Mouse (Mus musculus): ENCODE data around the gene Crabp2. TPM values are rescaled to one million over a fixed set of nuclear protein-coding genes. Genes with fewer than 3 reads are reported as not detected.
A peak's percentile ranks its signal among the peaks of the same experiment; 100 is the strongest.

Crabp2 gene
- polyA plus RNA-seq, 1 experiment from 2014 or later = 44.1 TPM

DNA sequence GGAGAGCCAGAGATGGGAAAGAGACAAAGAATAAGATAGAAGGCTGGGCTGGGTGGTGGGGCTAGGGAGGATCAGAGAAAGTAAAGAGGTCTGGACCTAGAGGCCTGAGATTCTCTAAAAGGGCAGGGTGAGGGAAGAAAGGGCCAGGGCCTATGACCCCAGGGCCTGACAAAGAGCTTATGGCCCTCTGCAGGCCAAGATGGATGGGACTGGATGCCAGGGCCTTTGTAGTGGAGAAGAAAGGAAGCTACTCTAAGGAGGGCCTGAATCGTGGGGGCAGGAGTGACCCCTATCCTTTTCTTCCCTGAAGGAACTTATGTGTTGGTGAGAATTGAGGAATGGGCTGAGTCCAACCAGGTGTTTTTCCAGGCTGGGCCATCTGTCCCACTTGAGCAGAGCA lies 9.6 kb downstream of the Crabp2 start:
- Histone ChIP-seq H3K4me2 (replicated peaks; ENCODE audit: low read depth, low read length) (no peak overlapping the region), H3K4me3 (ENCODE audit: low read depth, low read length) (no peak overlapping the region), H3K9ac (replicated peaks; ENCODE audit: low read depth, low read length) (no peak overlapping the region), H3K9me3 (ENCODE audit: control insufficient read depth, low read depth, low read length) (no peaks in the 10 kb centered on the region), H3K27ac (ENCODE audit: low read length) (no peak overlapping the region), H3K36me3 (ENCODE audit: control insufficient read depth, insufficient read depth, low read length) (no peaks in the 10 kb centered on the region), H3K4me1 (ENCODE audit: control insufficient read depth, insufficient read depth, low read length) (peaks cover 23% of the 10 kb centered on the region), H3K27me3 (ENCODE audit: control insufficient read depth, insufficient read depth, low read length) (no peaks in the 10 kb centered on the region)
- no peak for ATAC-seq (ENCODE audit: insufficient number of reproducible peaks, insufficient read depth, low FRiP score, low read depth)
- 17% methylated on average over 1 of the region's 1 CpGs for WGBS

DNA sequence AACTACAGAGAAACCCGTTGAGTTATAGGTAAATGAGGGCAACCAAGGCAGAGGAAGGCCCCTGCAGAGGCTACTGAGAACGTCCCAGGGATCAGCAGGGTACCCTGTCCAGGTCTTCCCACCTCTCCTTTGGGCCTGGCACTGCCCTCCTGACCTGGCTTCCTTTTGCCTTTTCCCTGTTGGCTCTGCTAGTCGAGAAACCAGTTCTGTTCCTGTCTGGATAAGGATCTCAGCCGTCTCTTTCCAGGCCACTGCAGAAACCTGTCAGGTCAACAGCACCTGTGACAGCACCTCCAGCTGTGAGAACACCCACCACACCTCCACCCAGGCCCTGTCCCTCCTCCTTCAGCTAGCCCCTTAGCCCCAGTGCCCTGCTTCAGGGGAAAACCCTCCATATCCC lies 10.0 kb downstream of the Crabp2 start:
- 18% methylated on average over 4 of the region's 4 CpGs for WGBS
- no peak overlapping the region for H3K27ac ChIP-seq (ENCODE audit: low read length)
- H3K36me3 ChIP-seq (ENCODE audit: control insufficient read depth, insufficient read depth, low read length) = no peaks in the 10 kb centered on the region
- no peak for ATAC-seq (ENCODE audit: insufficient number of reproducible peaks, insufficient read depth, low FRiP score, low read depth)
- peaks cover 22% of the 10 kb centered on the region for H3K4me1 ChIP-seq (ENCODE audit: control insufficient read depth, insufficient read depth, low read length)
- no peaks in the 10 kb centered on the region for H3K27me3 ChIP-seq (ENCODE audit: control insufficient read depth, insufficient read depth, low read length)
- H3K4me2 ChIP-seq (replicated peaks; ENCODE audit: low read depth, low read length) = no peak overlapping the region
- no peaks in the 10 kb centered on the region for H3K9me3 ChIP-seq (ENCODE audit: control insufficient read depth, low read depth, low read length)
- no peak overlapping the region for H3K9ac ChIP-seq (replicated peaks; ENCODE audit: low read depth, low read length)
- H3K4me3 ChIP-seq (ENCODE audit: low read depth, low read length) = no peak overlapping the region

DNA sequence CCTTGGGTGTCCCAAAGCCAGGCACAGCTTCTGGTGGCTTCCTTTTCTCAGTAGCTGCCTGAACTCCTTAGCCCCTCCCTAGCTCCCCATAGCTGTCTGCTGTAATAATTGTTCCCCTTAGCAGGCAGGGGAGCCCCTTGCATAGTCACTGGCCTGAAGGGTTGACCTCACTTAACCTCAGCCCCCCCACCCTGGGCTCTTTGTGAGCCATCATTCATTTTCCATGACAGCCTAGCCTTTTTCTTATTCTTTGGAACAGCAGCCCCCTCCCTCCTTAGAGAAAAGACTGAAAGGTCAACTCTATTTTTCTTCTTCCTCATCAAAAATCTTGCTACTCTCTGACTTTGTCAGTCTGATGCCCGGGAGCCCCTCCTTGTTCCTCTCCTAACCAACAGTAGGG lies 10.5 kb downstream of the Crabp2 start:
- Histone ChIP-seq H3K36me3 (ENCODE audit: control insufficient read depth, insufficient read depth, low read length) (no peaks in the 10 kb centered on the region), H3K9ac (replicated peaks; ENCODE audit: low read depth, low read length) (no peak overlapping the region), H3K4me3 (ENCODE audit: low read depth, low read length) (no peak overlapping the region), H3K4me1 (ENCODE audit: control insufficient read depth, insufficient read depth, low read length) (peaks cover 22% of the 10 kb centered on the region), H3K27ac (ENCODE audit: low read length) (peak overlapping the region; percentile 98; the same call in 1 of the 2 replicates), H3K9me3 (ENCODE audit: control insufficient read depth, low read depth, low read length) (no peaks in the 10 kb centered on the region), H3K27me3 (ENCODE audit: control insufficient read depth, insufficient read depth, low read length) (no peaks in the 10 kb centered on the region), H3K4me2 (replicated peaks; ENCODE audit: low read depth, low read length) (no peak overlapping the region)
- ATAC-seq (ENCODE audit: insufficient number of reproducible peaks, insufficient read depth, low FRiP score, low read depth) = no peak
- WGBS = 8% methylated on average over 1 of the region's 1 CpGs

DNA sequence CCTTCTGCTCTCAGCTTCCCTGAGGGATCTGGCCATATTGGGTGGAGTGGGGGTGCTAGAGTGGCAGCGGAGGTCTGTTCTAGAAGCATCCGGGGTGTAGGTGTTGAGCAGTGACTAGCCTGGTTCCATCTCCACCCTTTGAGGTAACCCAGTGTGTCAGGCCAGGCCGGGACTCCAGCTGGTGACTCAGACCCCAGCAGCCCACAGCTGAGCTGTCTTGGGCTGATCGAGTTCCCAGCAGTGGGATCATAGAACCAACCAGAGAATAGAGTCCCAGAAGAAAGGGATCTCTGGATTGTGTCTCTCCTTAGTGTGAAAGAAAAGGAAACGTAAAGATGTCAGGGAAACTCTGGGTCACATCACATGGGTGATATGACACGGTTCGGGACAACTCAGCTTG lies 10.9 kb downstream of the Crabp2 start:
- Histone ChIP-seq H3K36me3 (ENCODE audit: control insufficient read depth, insufficient read depth, low read length) (no peaks in the 10 kb centered on the region), H3K27ac (ENCODE audit: low read length) (peak overlapping the region; percentile 98), H3K4me3 (ENCODE audit: low read depth, low read length) (no peak overlapping the region), H3K9me3 (ENCODE audit: control insufficient read depth, low read depth, low read length) (no peaks in the 10 kb centered on the region), H3K4me1 (ENCODE audit: control insufficient read depth, insufficient read depth, low read length) (peaks cover 22% of the 10 kb centered on the region), H3K4me2 (replicated peaks; ENCODE audit: low read depth, low read length) (0 out of 2 replicates have a peak overlapping the region, but pooled peaks have one; percentile 66), H3K9ac (replicated peaks; ENCODE audit: low read depth, low read length) (no peak overlapping the region), H3K27me3 (ENCODE audit: control insufficient read depth, insufficient read depth, low read length) (no peaks in the 10 kb centered on the region)
- WGBS = 49% methylated on average over 7 of the region's 7 CpGs
- no peak for ATAC-seq (ENCODE audit: insufficient number of reproducible peaks, insufficient read depth, low FRiP score, low read depth)

DNA sequence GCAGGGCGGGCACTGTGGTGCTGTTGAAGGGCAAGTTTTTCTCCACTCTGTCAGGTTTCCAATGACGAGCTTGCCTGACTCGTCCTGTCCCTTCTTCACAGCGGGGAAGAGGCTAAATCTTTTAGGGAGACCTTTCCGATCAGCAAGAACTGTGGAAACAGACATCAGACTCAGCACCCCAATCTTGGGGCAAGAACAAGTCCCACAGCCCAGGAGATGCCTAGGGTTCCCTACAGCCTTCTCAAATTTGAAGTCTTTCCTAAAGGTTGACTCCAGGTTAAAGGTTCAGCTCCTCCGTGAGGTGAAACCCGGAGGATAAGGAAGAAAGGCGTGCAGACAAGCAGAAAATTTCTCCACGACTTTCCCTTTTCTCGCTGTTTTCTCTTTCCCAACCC lies 11.7 kb downstream of the Crabp2 start:
- H3K27ac ChIP-seq (ENCODE audit: low read length) = peak overlapping the region; percentile 98
- peak overlapping the region; percentile 52 for H3K9ac ChIP-seq (replicated peaks; ENCODE audit: low read depth, low read length)
- WGBS = 5% methylated on average over 10 of the region's 10 CpGs
- H3K9me3 ChIP-seq (ENCODE audit: control insufficient read depth, low read depth, low read length) = no peaks in the 10 kb centered on the region
- H3K36me3 ChIP-seq (ENCODE audit: control insufficient read depth, insufficient read depth, low read length) = no peaks in the 10 kb centered on the region
- peaks cover 22% of the 10 kb centered on the region for H3K4me1 ChIP-seq (ENCODE audit: control insufficient read depth, insufficient read depth, low read length)
- no peaks in the 10 kb centered on the region for H3K27me3 ChIP-seq (ENCODE audit: control insufficient read depth, insufficient read depth, low read length)
- H3K4me3 ChIP-seq (ENCODE audit: low read depth, low read length) = peak overlapping the region; percentile 35
- no peak for ATAC-seq (ENCODE audit: insufficient number of reproducible peaks, insufficient read depth, low FRiP score, low read depth)
- peak overlapping the region; percentile 66 for H3K4me2 ChIP-seq (replicated peaks; ENCODE audit: low read depth, low read length)

DNA sequence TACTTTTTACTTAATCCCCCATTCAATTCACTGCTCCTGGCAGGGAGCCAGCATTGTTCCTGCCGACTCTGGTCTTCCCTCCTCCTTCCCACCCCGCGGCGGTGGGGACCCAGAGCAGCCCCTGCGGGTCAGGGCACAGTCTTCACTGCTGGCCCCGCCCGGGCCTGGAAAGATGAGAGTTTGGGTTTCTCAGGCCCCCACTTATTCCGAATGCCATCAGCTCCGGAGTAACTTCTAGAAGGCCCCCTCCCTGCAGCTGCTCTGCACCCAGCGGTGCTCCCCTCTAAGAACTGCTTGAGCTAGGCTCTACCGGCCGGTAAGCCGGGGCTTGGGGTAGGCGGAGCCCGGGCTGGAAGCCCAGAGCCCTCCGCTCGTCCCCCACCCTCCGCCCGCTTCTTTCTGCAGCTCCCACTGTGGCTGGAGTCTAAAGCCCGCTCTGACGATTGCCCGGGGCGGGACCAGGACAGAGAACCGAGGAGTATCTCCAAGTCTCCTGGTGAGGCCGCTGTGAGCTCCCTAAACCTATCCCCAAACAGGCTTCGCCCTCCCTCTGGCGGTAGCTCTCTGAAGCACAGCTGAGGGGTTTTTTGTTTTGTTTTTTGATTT lies 12.2 kb downstream of the Crabp2 start:
- WGBS = under 1% methylated on average over 27 of the region's 27 CpGs
- Histone ChIP-seq H3K4me2 (replicated peaks; ENCODE audit: low read depth, low read length) (peak overlapping the region; percentile 66), H3K4me1 (ENCODE audit: control insufficient read depth, insufficient read depth, low read length) (peaks cover 22% of the 10 kb centered on the region), H3K27ac (ENCODE audit: low read length) (peak overlapping the region; percentile 98), H3K4me3 (ENCODE audit: low read depth, low read length) (peak overlapping the region; percentile 35), H3K27me3 (ENCODE audit: control insufficient read depth, insufficient read depth, low read length) (no peaks in the 10 kb centered on the region), H3K36me3 (ENCODE audit: control insufficient read depth, insufficient read depth, low read length) (no peaks in the 10 kb centered on the region), H3K9me3 (ENCODE audit: control insufficient read depth, low read depth, low read length) (no peaks in the 10 kb centered on the region), H3K9ac (replicated peaks; ENCODE audit: low read depth, low read length) (peak overlapping the region; percentile 52)
- ATAC-seq (ENCODE audit: insufficient number of reproducible peaks, insufficient read depth, low FRiP score, low read depth) = peak; percentile 97

DNA sequence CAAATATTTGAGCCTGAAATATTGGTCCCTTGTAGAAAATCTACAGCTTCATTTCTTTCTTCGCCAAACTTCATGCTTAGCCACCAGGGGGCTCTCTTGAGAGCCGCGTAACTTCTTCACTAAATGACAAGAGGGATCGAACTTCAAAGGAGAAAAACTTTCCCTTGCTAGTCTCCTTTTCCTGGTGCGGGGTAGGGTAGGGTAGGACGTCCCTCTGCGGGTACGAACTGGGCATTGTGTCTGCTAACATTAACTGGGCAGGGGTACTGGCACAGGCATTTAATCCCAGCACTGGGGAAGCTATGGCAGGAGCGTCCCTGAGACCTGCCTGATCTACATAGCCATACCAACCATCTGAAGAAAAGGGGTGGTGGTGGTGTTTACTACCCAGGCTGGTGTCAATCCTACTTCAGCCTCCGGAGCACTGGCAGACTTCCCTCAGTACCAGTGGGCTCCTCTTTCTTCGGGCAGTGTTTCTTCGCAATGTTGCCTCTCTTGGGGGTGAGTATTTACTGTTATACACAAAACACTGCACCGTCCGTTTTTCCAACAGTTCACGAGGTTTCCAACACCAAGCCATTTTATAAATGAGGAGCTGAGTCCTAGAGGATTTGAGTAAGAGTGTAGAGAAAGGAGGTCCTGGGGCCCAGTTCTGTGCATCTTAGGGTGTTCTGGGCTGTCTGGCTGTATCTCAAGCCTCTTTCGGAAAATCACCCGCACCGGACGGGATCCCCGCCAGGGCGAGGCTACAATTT lies 21.9 kb downstream of the Crabp2 start:
- Histone ChIP-seq H3K4me1 (ENCODE audit: control insufficient read depth, insufficient read depth, low read length) (peaks cover 38% of the 10 kb centered on the region), H3K9me3 (ENCODE audit: control insufficient read depth, low read depth, low read length) (no peaks in the 10 kb centered on the region), H3K36me3 (ENCODE audit: control insufficient read depth, insufficient read depth, low read length) (no peaks in the 10 kb centered on the region; the same call in 1 of the 2 replicates), H3K27me3 (ENCODE audit: control insufficient read depth, insufficient read depth, low read length) (no peaks in the 10 kb centered on the region), H3K27ac (ENCODE audit: low read length) (0 out of 2 replicates have a peak overlapping the region, but pooled peaks have one; percentile 21), H3K4me3 (ENCODE audit: low read depth, low read length) (peak overlapping the region; percentile 54), H3K9ac (replicated peaks; ENCODE audit: low read depth, low read length) (no peak overlapping the region), H3K4me2 (replicated peaks; ENCODE audit: low read depth, low read length) (peak overlapping the region; percentile 93)
- WGBS = 1% methylated on average over 21 of the region's 21 CpGs
- no peak for ATAC-seq (ENCODE audit: insufficient number of reproducible peaks, insufficient read depth, low FRiP score, low read depth)

DNA sequence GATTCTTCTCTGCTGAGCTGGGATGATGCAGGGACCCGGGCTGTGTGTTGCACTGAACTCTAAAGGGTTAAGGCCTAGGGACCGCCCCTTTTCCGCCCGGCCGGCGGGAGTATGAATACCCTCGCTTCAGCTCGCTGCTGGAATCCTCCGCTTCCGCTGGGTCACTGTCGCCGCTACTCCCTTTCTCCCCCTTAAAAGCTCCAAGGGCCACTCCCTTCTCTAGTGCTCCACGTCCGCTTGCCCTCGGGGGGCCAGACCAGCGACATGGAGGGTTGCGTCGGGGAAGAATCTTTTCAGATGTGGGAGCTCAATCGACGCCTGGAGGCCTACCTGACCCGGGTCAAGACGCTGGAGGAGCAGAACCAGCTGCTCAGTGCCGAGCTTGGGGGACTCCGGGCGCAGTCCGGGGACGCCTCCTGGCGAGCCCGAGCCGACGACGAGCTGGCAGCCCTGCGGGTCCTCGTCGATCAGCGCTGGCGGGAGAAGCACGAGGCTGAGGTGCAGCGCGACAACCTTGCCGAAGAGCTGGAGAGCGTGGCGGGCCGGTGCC lies 22.5 kb downstream of the Crabp2 start, which contains the start of gene Nes:
Gene Nes (plus strand): TSS at position 140 of the 550 bp plus-strand sequence.
- Histone ChIP-seq H3K9ac (replicated peaks; ENCODE audit: low read depth, low read length) (peak within 1 kb of the TSS; percentile 65), H3K27me3 (ENCODE audit: control insufficient read depth, insufficient read depth, low read length) (no peaks in the 10 kb centered on the region), H3K36me3 (ENCODE audit: control insufficient read depth, insufficient read depth, low read length) (no peaks in the 10 kb centered on the region; the same call in 1 of the 2 replicates), H3K4me2 (replicated peaks; ENCODE audit: low read depth, low read length) (peak within 1 kb of the TSS; percentile 93), H3K9me3 (ENCODE audit: control insufficient read depth, low read depth, low read length) (no peaks in the 10 kb centered on the region), H3K27ac (ENCODE audit: low read length) (peak within 1 kb of the TSS; percentile 58; the same call in 1 of the 2 replicates), H3K4me3 (ENCODE audit: low read depth, low read length) (peak within 1 kb of the TSS; percentile 54), H3K4me1 (ENCODE audit: control insufficient read depth, insufficient read depth, low read length) (peaks cover 38% of the 10 kb centered on the region)
- peak; percentile 77 for ATAC-seq (ENCODE audit: insufficient number of reproducible peaks, insufficient read depth, low FRiP score, low read depth)
- under 1% methylated on average over 44 of the region's 44 CpGs for whole genome bisulfite sequencing

All from stomach, embryonic 14.5 days (tissue).